Mouse (Mus musculus): Measurements from ENCODE around the gene Patl2. TPM values are rescaled to one million over a fixed set of nuclear protein-coding genes. Genes with fewer than 3 reads are reported as not detected.

Patl2 gene
- polyA plus RNA-seq, 1 experiment from 2014 or later: 0.09 TPM

GRCm38 (mm10) chr2:122161542-122161941 lies 24.4 kb downstream of the Patl2 start:
- Histone ChIP-seq H3K9me3 (ENCODE audit: control insufficient read depth, low read length) (no peaks in the 10 kb centered on the region), H3K4me1 (replicated peaks; ENCODE audit: control insufficient read depth, insufficient read depth, low read length) (no peaks in the 10 kb centered on the region), H3K4me2 (replicated peaks; ENCODE audit: low read depth, low read length) (no peak overlapping the region), H3K27me3 (ENCODE audit: control insufficient read depth, insufficient read depth, low read length) (no peaks in the 10 kb centered on the region), H3K4me3 (ENCODE audit: low read depth, low read length) (no peak overlapping the region), H3K9ac (ENCODE audit: low read depth, low read length) (no peak overlapping the region), H3K36me3 (ENCODE audit: control insufficient read depth, insufficient read depth, low read length) (no peaks in the 10 kb centered on the region), H3K27ac (ENCODE audit: low read depth, low read length) (no peak overlapping the region)
- WGBS: 31% methylated on average over 4 of the region's 4 CpGs
- ATAC-seq (ENCODE audit: low FRiP score) (no peak), DNase-seq (ENCODE audit: low spot score) (no peak)

GRCm38 (mm10) chr2:122160680-122161079 lies 25.3 kb downstream of the Patl2 start, which contains the start of gene Trim69:
TSS of gene Trim69 (plus strand) at chr2:122160700.
- H3K4me1 ChIP-seq (replicated peaks; ENCODE audit: control insufficient read depth, insufficient read depth, low read length): no peaks in the 10 kb centered on the region
- DNase-seq (ENCODE audit: low spot score) (peak; percentile 89), ATAC-seq (ENCODE audit: low FRiP score) (no peak)
- H3K36me3 ChIP-seq (ENCODE audit: control insufficient read depth, insufficient read depth, low read length): no peaks in the 10 kb centered on the region
- H3K9me3 ChIP-seq (ENCODE audit: control insufficient read depth, low read length): no peaks in the 10 kb centered on the region
- H3K9ac ChIP-seq (ENCODE audit: low read depth, low read length): no peak within 1 kb of the TSS
- H3K27ac ChIP-seq (ENCODE audit: low read depth, low read length): no peak within 1 kb of the TSS
- H3K27me3 ChIP-seq (ENCODE audit: control insufficient read depth, insufficient read depth, low read length): no peaks in the 10 kb centered on the region
- no peak within 1 kb of the TSS for H3K4me3 ChIP-seq (ENCODE audit: low read depth, low read length)
- H3K4me2 ChIP-seq (replicated peaks; ENCODE audit: low read depth, low read length): no peak within 1 kb of the TSS
- 42% methylated on average over 2 of the region's 2 CpGs for WGBS

GRCm38 (mm10) chr2:122159667-122160066 lies 26.3 kb downstream of the Patl2 start:
- Histone ChIP-seq H3K9ac (ENCODE audit: low read depth, low read length) (no peak overlapping the region), H3K27ac (ENCODE audit: low read depth, low read length) (no peak overlapping the region), H3K4me2 (replicated peaks; ENCODE audit: low read depth, low read length) (no peak overlapping the region), H3K4me1 (replicated peaks; ENCODE audit: control insufficient read depth, insufficient read depth, low read length) (no peaks in the 10 kb centered on the region), H3K27me3 (ENCODE audit: control insufficient read depth, insufficient read depth, low read length) (no peaks in the 10 kb centered on the region), H3K36me3 (ENCODE audit: control insufficient read depth, insufficient read depth, low read length) (no peaks in the 10 kb centered on the region), H3K4me3 (ENCODE audit: low read depth, low read length) (no peak overlapping the region), H3K9me3 (ENCODE audit: control insufficient read depth, low read length) (no peaks in the 10 kb centered on the region)
- 87% methylated on average over 6 of the region's 6 CpGs for WGBS
- ATAC-seq (ENCODE audit: low FRiP score) (no peak), DNase-seq (ENCODE audit: low spot score) (no peak)

- H3K36me3 ChIP-seq (ENCODE audit: control insufficient read depth, insufficient read depth, low read length): no peaks in the 10 kb centered on the region
- no peaks in the 10 kb centered on the region for H3K4me1 ChIP-seq (replicated peaks; ENCODE audit: control insufficient read depth, insufficient read depth, low read length)
- ATAC-seq (ENCODE audit: low FRiP score) (no peak), DNase-seq (ENCODE audit: low spot score) (no peak)
- H3K27me3 ChIP-seq (ENCODE audit: control insufficient read depth, insufficient read depth, low read length): no peaks in the 10 kb centered on the region
- 74% methylated on average over 6 of the region's 6 CpGs for WGBS
- H3K27ac ChIP-seq (ENCODE audit: low read depth, low read length): no peak overlapping the region
- no peak overlapping the region for H3K4me3 ChIP-seq (ENCODE audit: low read depth, low read length)
- H3K4me2 ChIP-seq (replicated peaks; ENCODE audit: low read depth, low read length): no peak overlapping the region
- H3K9me3 ChIP-seq (ENCODE audit: control insufficient read depth, low read length): no peaks in the 10 kb centered on the region
- no peak overlapping the region for H3K9ac ChIP-seq (ENCODE audit: low read depth, low read length)
Measured at GRCm38 (mm10) chr2:122158362-122158802, 27.6 kb downstream of the Patl2 start.

GRCm38 (mm10) chr2:122157561-122157960 lies 28.4 kb downstream of the Patl2 start:
- Histone ChIP-seq H3K27ac (ENCODE audit: low read depth, low read length) (no peak overlapping the region), H3K9me3 (ENCODE audit: control insufficient read depth, low read length) (no peaks in the 10 kb centered on the region), H3K9ac (ENCODE audit: low read depth, low read length) (no peak overlapping the region), H3K27me3 (ENCODE audit: control insufficient read depth, insufficient read depth, low read length) (no peaks in the 10 kb centered on the region), H3K4me1 (replicated peaks; ENCODE audit: control insufficient read depth, insufficient read depth, low read length) (no peaks in the 10 kb centered on the region), H3K36me3 (ENCODE audit: control insufficient read depth, insufficient read depth, low read length) (no peaks in the 10 kb centered on the region), H3K4me2 (replicated peaks; ENCODE audit: low read depth, low read length) (no peak overlapping the region), H3K4me3 (ENCODE audit: low read depth, low read length) (no peak overlapping the region)
- no peak for DNase-seq (ENCODE audit: low spot score)
- no peak for ATAC-seq (ENCODE audit: low FRiP score)

GRCm38 (mm10) chr2:122156051-122156700 lies 29.8 kb downstream of the Patl2 start:
- ATAC-seq (ENCODE audit: low FRiP score) (no peak), DNase-seq (ENCODE audit: low spot score) (no peak)
- Histone ChIP-seq H3K4me3 (ENCODE audit: low read depth, low read length) (no peak overlapping the region), H3K4me1 (replicated peaks; ENCODE audit: control insufficient read depth, insufficient read depth, low read length) (no peaks in the 10 kb centered on the region), H3K4me2 (replicated peaks; ENCODE audit: low read depth, low read length) (no peak overlapping the region), H3K36me3 (ENCODE audit: control insufficient read depth, insufficient read depth, low read length) (no peaks in the 10 kb centered on the region), H3K27ac (ENCODE audit: low read depth, low read length) (no peak overlapping the region), H3K9me3 (ENCODE audit: control insufficient read depth, low read length) (no peaks in the 10 kb centered on the region), H3K9ac (ENCODE audit: low read depth, low read length) (no peak overlapping the region), H3K27me3 (ENCODE audit: control insufficient read depth, insufficient read depth, low read length) (no peaks in the 10 kb centered on the region)
- WGBS: 90% methylated on average over 4 of the region's 4 CpGs

GRCm38 (mm10) chr2:122155292-122155691 lies 30.7 kb downstream of the Patl2 start:
- 78% methylated on average over 2 of the region's 2 CpGs for WGBS
- Histone ChIP-seq H3K4me1 (replicated peaks; ENCODE audit: control insufficient read depth, insufficient read depth, low read length) (no peaks in the 10 kb centered on the region), H3K36me3 (ENCODE audit: control insufficient read depth, insufficient read depth, low read length) (no peaks in the 10 kb centered on the region), H3K27me3 (ENCODE audit: control insufficient read depth, insufficient read depth, low read length) (no peaks in the 10 kb centered on the region), H3K27ac (ENCODE audit: low read depth, low read length) (no peak overlapping the region), H3K9ac (ENCODE audit: low read depth, low read length) (no peak overlapping the region), H3K9me3 (ENCODE audit: control insufficient read depth, low read length) (no peaks in the 10 kb centered on the region), H3K4me2 (replicated peaks; ENCODE audit: low read depth, low read length) (no peak overlapping the region), H3K4me3 (ENCODE audit: low read depth, low read length) (no peak overlapping the region)
- no peak for DNase-seq (ENCODE audit: low spot score)
- ATAC-seq (ENCODE audit: low FRiP score): no peak

- Histone ChIP-seq H3K9me3 (ENCODE audit: control insufficient read depth, low read length) (no peaks in the 10 kb centered on the region), H3K27ac (ENCODE audit: low read depth, low read length) (no peak overlapping the region), H3K4me3 (ENCODE audit: low read depth, low read length) (no peak overlapping the region), H3K36me3 (ENCODE audit: control insufficient read depth, insufficient read depth, low read length) (no peaks in the 10 kb centered on the region), H3K4me2 (replicated peaks; ENCODE audit: low read depth, low read length) (no peak overlapping the region), H3K4me1 (replicated peaks; ENCODE audit: control insufficient read depth, insufficient read depth, low read length) (no peaks in the 10 kb centered on the region), H3K27me3 (ENCODE audit: control insufficient read depth, insufficient read depth, low read length) (no peaks in the 10 kb centered on the region), H3K9ac (ENCODE audit: low read depth, low read length) (no peak overlapping the region)
- ATAC-seq (ENCODE audit: low FRiP score): no peak
- WGBS: 100% methylated on average over 2 of the region's 2 CpGs
- DNase-seq (ENCODE audit: low spot score): no peak
Measured at GRCm38 (mm10) chr2:122154479-122154878, 31.5 kb downstream of the Patl2 start.

GRCm38 (mm10) chr2:122153681-122154365 lies 32.2 kb downstream of the Patl2 start:
- Histone ChIP-seq H3K4me1 (replicated peaks; ENCODE audit: control insufficient read depth, insufficient read depth, low read length) (no peaks in the 10 kb centered on the region), H3K4me3 (ENCODE audit: low read depth, low read length) (no peak overlapping the region), H3K9ac (ENCODE audit: low read depth, low read length) (no peak overlapping the region), H3K27ac (ENCODE audit: low read depth, low read length) (no peak overlapping the region), H3K27me3 (ENCODE audit: control insufficient read depth, insufficient read depth, low read length) (no peaks in the 10 kb centered on the region), H3K36me3 (ENCODE audit: control insufficient read depth, insufficient read depth, low read length) (no peaks in the 10 kb centered on the region), H3K9me3 (ENCODE audit: control insufficient read depth, low read length) (no peaks in the 10 kb centered on the region), H3K4me2 (replicated peaks; ENCODE audit: low read depth, low read length) (no peak overlapping the region)
- ATAC-seq (ENCODE audit: low FRiP score) (no peak), DNase-seq (ENCODE audit: low spot score) (no peak)
- 83% methylated on average over 7 of the region's 7 CpGs for WGBS
